Mouse (Mus musculus) ES-E14 (cell line): Measurements from ENCODE around the gene Pnpla5.

ENCODE experiments used
- CHD2 ChIP-seq: IDR thresholded peaks from 2 replicates; pipeline ENCODE4 v1.6.1; 2014; ENCODE audit warnings: mild to moderate bottlenecking, low read depth, low read length, inconsistent platforms
- MAFK ChIP-seq: IDR thresholded peaks from 2 replicates; pipeline ENCODE4 v1.6.1; 2014; ENCODE audit warnings: mild to moderate bottlenecking, low read depth, low read length, inconsistent platforms; ENCODE audit not compliant: insufficient read depth
- ZC3H11A ChIP-seq: IDR thresholded peaks from 2 replicates; pipeline ENCODE4 v1.6.1; 2012; ENCODE audit warnings: low read depth, mild to moderate bottlenecking, inconsistent platforms, low read length, borderline replicate concordance
- ZNF384 ChIP-seq: IDR thresholded peaks from 2 replicates; pipeline ENCODE4 v1.6.1; 2012; ENCODE audit warnings: low read depth, low read length, inconsistent platforms

DNA sequence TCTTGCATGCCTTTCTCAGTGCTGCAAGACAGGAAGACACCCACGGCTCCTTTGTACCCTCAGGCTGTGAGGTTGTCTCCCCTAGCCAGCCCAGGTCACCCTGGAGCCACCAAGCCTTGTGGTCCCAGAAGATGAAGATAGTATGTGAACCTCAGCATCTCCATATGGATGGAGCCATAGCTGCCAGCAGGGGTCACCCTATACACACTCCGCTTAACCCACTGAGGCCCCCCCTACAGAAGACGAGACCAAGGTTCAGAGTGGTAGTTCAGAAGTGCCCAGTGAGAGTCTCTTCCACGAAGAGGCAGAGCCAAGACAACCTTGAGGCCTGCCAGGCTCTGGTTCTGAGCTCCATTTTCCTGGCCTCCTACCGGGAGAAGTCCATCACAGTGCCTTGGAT is 7.2 kb downstream of the Pnpla5 start:
- TF ChIP-seq CHD2 (no peak), ZC3H11A (no peak), ZNF384 (no peak), MAFK (no peak)
